Mouse (Mus musculus) midbrain, postnatal 0 days (tissue): ENCODE results near the gene T2. TPM values are rescaled to one million over a fixed set of nuclear protein-coding genes. Genes with fewer than 3 reads are reported as not detected.
A peak's percentile ranks its signal among the peaks of the same experiment; 100 is the strongest.

Experiments used
- ATAC-seq: fragments of 200-750 bp; cut with Nextera tagmentation; 2 replicates; pipeline ENCODE4 v1.8.0; 2017; ENCODE audit warnings: moderate number of reproducible peaks, mild to moderate bottlenecking, moderate TSS enrichment, moderate library complexity; ENCODE audit not compliant: low FRiP score
- DNase-seq: peaks from one replicate; pipeline ENCODE4 v3.0.0-alpha.2; 2015; ENCODE audit warnings: low spot score
- H3K27ac ChIP-seq: fragments of 300-500 bp; sonication (generic); 2 replicates; pipeline ENCODE4 v1.5.1; 2014; ENCODE audit warnings: low read depth, mild to moderate bottlenecking, low read length, mixed read lengths
- H3K27me3 ChIP-seq: fragments of 300-500 bp; sonication (generic); 2 replicates; pipeline ENCODE4 v1.6.1; 2014; ENCODE audit warnings: low read length, control low read depth, mixed read lengths; ENCODE audit not compliant: insufficient read depth
- H3K36me3 ChIP-seq: fragments of 300-500 bp; sonication (generic); 2 replicates; pipeline ENCODE4 v1.6.1; 2014; ENCODE audit warnings: low read length, control low read depth, mixed read lengths; ENCODE audit not compliant: insufficient read depth
- H3K4me1 ChIP-seq: fragments of 300-500 bp; sonication (generic); 2 replicates; pipeline ENCODE4 v1.6.1; 2014; ENCODE audit warnings: mild to moderate bottlenecking, control low read depth, antibody characterized with exemption, low read length, mixed read lengths; ENCODE audit not compliant: insufficient read depth
- H3K4me2 ChIP-seq: fragments of 300-500 bp; sonication (generic); 2 replicates; pipeline ENCODE4 v1.6.1; 2014; ENCODE audit warnings: low read depth, mild to moderate bottlenecking, low read length, mixed read lengths; ENCODE audit not compliant: poor library complexity, severe bottlenecking
- H3K4me3 ChIP-seq: fragments of 300-500 bp; sonication (generic); 2 replicates; pipeline ENCODE4 v1.5.1; 2014; ENCODE audit warnings: low read depth, mild to moderate bottlenecking, low read length, moderate library complexity
- H3K9ac ChIP-seq: fragments of 300-500 bp; sonication (generic); replicated peaks from 2 replicates; pipeline ENCODE4 v1.6.1; 2014; ENCODE audit warnings: mild to moderate bottlenecking, low read length, moderate library complexity, mixed read lengths; ENCODE audit not compliant: poor library complexity, severe bottlenecking
- H3K9me3 ChIP-seq: fragments of 300-500 bp; sonication (generic); 2 replicates; pipeline ENCODE4 v1.6.1; 2016; ENCODE audit warnings: low read length, control low read depth
- CTCF ChIP-seq: IDR thresholded peaks from 2 replicates; pipeline ENCODE4 v1.5.1; 2016; ENCODE audit warnings: antibody characterized with exemption, mild to moderate bottlenecking
- WGBS: fragments of 180-500 bp; shearing (Covaris S2); extraction: QIAGEN DNeasy Blood & Tissue Kit; methylation state at CpG from one replicate; pipeline ENCODE4 v1.1.7; 2014; 5-methylcytosine and 5-hydroxymethylcytosine counted together
- polyA plus RNA-seq: library from polyadenylated mRNA; unstranded; fragments of >200 nt; fragmentation: Nextera tagmentation; extraction: Ambion mirVana; gene quantifications from 2 replicates; pipeline ENCODE4 v1.2.1, GENCODE M21; 2015
- total RNA-seq: library from RNA; depleted of rRNA; stranded (reverse); fragments of >200 nt; gene quantifications from 2 replicates; pipeline ENCODE4 v1.2.3, GENCODE M21; 2014

The T2 gene
- total and polyA plus RNA-seq, 2 experiments from 2014 or later, result 0.38 to 0.81 TPM

GRCm38 (mm10) chr17:8369171-8369570 lies 13.4 kb downstream of the T2 start:
- peak overlapping the region; percentile 100 for H3K27ac ChIP-seq
- H3K4me1 ChIP-seq, result peaks cover 41% of the 10 kb centered on the region
- ATAC-seq (no peak), DNase-seq (peak; percentile 58)
- no peaks in the 10 kb centered on the region for H3K36me3 ChIP-seq
- H3K27me3 ChIP-seq, result no peaks in the 10 kb centered on the region
- WGBS, result 19% methylated on average over 2 of the region's 2 CpGs
- H3K4me2 ChIP-seq, result no peak overlapping the region
- TF ChIP-seq CTCF, result no peak
- H3K4me3 ChIP-seq, result no peak overlapping the region
- no peak overlapping the region for H3K9ac ChIP-seq
- no peaks in the 10 kb centered on the region for H3K9me3 ChIP-seq

GRCm38 (mm10) chr17:8370634-8371229 lies 14.9 kb downstream of the T2 start:
- Histone ChIP-seq H3K9ac (no peak overlapping the region), H3K4me2 (no peak overlapping the region), H3K36me3 (no peaks in the 10 kb centered on the region), H3K4me3 (no peak overlapping the region), H3K27me3 (no peaks in the 10 kb centered on the region), H3K27ac (peak overlapping the region; percentile 93), H3K9me3 (no peaks in the 10 kb centered on the region), H3K4me1 (peaks cover 41% of the 10 kb centered on the region)
- 14% methylated on average over 13 of the region's 13 CpGs for WGBS
- no peak for TF ChIP-seq CTCF
- ATAC-seq (no peak), DNase-seq (peak; percentile 54)

- TF ChIP-seq CTCF, result no peak
- peak overlapping the region; percentile 53 for H3K4me2 ChIP-seq
- H3K36me3 ChIP-seq, result no peaks in the 10 kb centered on the region
- no peaks in the 10 kb centered on the region for H3K9me3 ChIP-seq
- H3K4me1 ChIP-seq, result peaks cover 35% of the 10 kb centered on the region
- DNase-seq, result peak; percentile 96
- peak overlapping the region; percentile 30 for H3K4me3 ChIP-seq
- H3K27me3 ChIP-seq, result no peaks in the 10 kb centered on the region
- peak overlapping the region; percentile 62 for H3K9ac ChIP-seq
- H3K27ac ChIP-seq, result peak overlapping the region; percentile 93
- peak; percentile 75 for ATAC-seq
- WGBS, result 0% methylated on average over 7 of the region's 7 CpGs
These were observed 16.0 kb downstream of the T2 start for GRCm38 (mm10) chr17:8371834-8372233.

GRCm38 (mm10) chr17:8372286-8373046 lies 16.7 kb downstream of the T2 start:
- ATAC-seq, result no peak
- Histone ChIP-seq H3K9me3 (no peaks in the 10 kb centered on the region), H3K4me3 (peak overlapping the region; percentile 30), H3K9ac (peak overlapping the region; percentile 62), H3K4me2 (peak overlapping the region; percentile 53), H3K27ac (peak overlapping the region; percentile 93), H3K27me3 (no peaks in the 10 kb centered on the region), H3K4me1 (peaks cover 30% of the 10 kb centered on the region), H3K36me3 (no peaks in the 10 kb centered on the region)
- peak; percentile 97 for TF ChIP-seq CTCF
- DNase-seq, result peak; percentile 90
- WGBS, result under 1% methylated on average over 18 of the region's 18 CpGs

GRCm38 (mm10) chr17:8377298-8377697 lies 21.5 kb downstream of the T2 start:
- no peaks in the 10 kb centered on the region for H3K27me3 ChIP-seq
- H3K36me3 ChIP-seq, result no peaks in the 10 kb centered on the region
- no peak for DNase-seq
- peaks cover under 1% of the 10 kb centered on the region; the same call in 1 of the 2 replicates for H3K4me1 ChIP-seq
- no peak for ATAC-seq
- H3K9me3 ChIP-seq, result no peaks in the 10 kb centered on the region
- no peak overlapping the region for H3K4me3 ChIP-seq
- WGBS, result 62% methylated on average over 5 of the region's 5 CpGs
- H3K9ac ChIP-seq, result no peak overlapping the region
- no peak overlapping the region for H3K27ac ChIP-seq
- no peak overlapping the region for H3K4me2 ChIP-seq
- TF ChIP-seq CTCF, result no peak

- Histone ChIP-seq H3K9ac (no peak overlapping the region), H3K4me3 (no peak overlapping the region), H3K4me2 (no peak overlapping the region), H3K9me3 (no peaks in the 10 kb centered on the region), H3K27me3 (no peaks in the 10 kb centered on the region), H3K36me3 (no peaks in the 10 kb centered on the region), H3K4me1 (0 out of 2 replicates have a peak, but pooled peaks cover 6% of the 10 kb centered on the region), H3K27ac (no peak overlapping the region)
- 100% methylated on average over 2 of the region's 2 CpGs for WGBS
- ATAC-seq, result no peak
- TF ChIP-seq CTCF, result no peak
- no peak for DNase-seq
These were observed 29.6 kb downstream of the T2 start for GRCm38 (mm10) chr17:8385441-8385840.
